Mouse (Mus musculus) CH12F3 (cell line): ENCODE data around the gene Kcnj1.

Experiments
- in situ Hi-C: fragments of 300-500 bp; cut with MboI; formaldehyde crosslinking; loops from 2 replicates; pipeline ENCODE4 v1.14.3; 2020; ENCODE audit warnings: low sequenced_read_pairs

Kcnj1 gene

DNA sequence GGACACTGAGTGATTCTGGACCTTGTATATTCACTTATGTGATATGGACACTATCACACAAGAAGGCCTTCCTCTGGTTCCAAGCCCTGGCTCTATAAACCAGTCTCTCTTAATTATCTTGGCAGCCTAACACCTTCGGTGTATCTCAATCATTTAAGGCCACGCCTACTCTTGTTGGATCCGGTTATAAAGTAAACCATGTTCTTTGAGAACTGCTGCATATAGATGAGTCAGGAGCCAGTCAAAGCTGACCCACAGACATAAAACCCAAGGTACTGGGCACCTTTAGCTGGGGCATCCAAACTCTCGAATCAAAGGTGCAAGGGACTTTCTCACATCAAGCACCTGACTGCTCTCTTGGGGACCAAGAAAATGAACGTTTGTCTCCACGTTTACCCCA is at the start of gene Kcnj1:
Gene Kcnj1, plus strand, starts transcription at position 292 of the 400 bp plus-strand sequence.
- in situ Hi-C loops: no loop called here

DNA sequence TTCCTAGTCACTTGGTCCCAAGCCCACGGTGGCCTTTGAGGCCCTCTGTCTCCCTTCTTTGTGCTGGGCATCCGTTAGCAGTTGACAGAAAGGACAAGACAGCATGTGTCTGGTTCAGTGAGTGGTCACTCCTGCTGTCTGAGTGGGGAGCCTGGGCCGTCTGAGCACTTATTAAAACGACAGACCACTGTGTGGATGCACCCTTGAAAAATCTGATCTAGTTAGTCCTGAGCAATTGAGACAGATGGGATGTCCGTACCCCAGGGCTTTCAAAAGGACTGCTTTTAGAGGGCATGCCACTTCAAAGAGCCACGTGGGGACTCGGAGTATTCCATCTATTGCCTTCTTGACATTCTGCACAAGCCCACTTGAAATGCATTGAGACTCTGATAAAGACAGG is 48.7 kb upstream of the Kcnj1 start:
- in situ Hi-C loops: no loop called here

DNA sequence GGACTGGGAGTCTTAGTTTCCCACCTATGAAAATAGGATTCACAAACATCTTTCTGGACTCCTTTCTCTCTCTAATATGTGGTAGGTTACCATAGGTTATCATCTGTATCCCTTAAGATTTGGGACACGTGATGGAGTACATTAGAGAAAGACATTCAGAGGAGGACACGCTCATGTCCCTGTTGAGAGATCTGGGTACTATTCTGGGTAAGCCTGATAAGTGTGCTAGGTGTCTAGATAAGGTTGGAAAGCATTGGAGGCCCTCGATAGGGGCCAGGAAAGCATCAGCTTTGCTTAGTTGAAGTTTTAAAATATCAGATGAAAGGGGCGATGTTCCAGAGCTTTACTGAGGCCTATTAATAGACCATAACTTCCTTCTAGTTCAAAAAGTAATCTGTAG is 43.5 kb upstream of the Kcnj1 start:
- in situ Hi-C loops: no loop called here

DNA sequence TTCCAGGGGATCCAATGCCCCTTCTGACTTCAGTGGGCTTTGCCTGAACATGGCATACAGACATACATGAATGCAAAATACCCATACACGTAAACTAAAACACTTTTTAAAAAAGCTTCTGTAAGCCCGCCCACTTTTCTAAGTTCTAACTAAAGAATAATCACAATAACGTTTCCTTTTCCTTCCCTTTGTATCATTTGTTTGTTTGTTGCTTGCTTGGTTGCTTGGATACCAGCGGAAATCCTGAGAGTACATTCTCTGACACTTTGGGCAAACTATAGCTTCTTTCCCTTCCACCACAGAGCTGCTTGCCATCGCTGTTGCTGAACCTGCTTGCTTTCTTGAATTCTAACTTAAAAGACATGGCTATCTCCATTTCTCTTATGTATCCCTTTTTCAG is 41.1 kb upstream of the Kcnj1 start:
- in situ Hi-C loops: no loop called here

DNA sequence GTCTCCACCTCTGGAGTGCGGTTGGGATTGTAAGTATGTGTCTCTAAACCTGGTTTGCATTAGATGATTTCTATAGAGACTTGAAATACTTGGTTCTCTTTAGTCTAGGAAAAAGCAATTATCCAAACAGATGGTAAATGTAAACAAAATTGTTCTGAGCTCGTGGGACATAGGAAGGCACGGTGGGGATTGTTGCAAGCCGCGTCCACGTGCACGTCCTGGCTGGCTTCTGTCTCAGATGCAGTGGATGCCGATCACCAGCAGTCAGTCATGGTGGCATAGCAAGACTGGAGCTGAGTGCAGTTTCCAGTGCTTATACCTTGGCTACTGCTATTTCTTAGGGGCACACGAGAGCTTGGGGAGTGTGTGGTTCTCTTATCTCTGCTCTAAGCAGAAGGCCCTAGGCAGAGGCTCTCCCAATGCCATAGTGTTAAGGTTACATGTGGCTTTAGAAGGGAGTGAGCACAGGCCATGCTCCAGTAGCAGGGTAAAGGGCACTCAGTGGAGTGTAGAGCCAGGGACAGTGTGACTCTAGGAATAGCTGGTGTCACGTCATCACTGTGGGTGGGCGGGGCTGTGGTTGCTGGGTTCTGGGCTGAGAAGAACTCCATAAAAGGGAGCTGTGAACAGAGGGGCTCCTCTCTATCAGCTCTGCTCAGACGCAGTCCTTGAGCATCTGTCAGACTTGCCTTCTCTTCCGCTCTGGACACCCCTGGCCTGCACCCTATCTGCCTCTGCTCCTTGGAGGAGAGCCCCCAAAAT is 36.7 kb upstream of the Kcnj1 start:
- in situ Hi-C loops: no loop called here

DNA sequence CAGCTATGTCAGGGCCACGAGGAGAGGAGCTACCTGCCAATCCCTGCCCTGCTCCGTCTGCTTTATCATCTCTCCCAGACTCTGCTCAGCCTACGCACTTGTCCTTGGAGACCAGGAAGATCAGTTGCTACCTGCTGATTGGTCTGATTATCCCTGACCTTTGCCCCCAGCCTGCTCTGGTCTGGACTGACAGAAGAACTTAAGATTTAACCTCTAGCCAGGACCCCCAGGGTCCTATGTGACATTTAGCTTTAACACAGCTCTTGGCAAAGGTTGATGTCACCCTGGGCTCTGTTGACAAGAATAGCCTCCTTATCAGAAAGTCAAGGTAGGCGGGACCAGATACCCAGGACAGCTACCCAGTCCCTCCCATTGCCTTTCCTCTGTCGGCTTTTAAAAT is 31.5 kb upstream of the Kcnj1 start:
- in situ Hi-C loops: loop anchor here (5.0 kb wide), 1 partner anchor 69 kb away; no protein-coding TSS in a partner anchor

DNA sequence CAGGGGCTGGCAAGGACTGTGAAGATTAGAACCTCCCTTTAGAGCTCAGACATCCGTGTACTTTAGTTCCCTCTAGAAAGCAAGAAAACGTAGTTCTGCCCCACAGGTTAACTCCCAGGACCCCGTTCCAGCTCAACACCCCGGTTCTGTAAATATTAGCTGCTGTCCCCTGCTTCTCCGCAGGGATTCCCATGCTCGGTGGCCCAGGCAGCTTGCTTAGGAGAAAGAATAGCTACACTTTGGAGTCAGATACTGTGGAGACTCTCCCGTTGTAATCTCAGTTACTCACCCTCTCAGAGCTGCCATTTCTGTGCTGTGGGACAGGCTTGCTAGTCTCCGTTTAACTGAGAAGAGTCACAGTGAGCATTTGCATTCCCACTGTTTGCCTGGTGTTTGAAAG is 29.4 kb upstream of the Kcnj1 start:
- in situ Hi-C loops: loop anchor here (5.0 kb wide), 1 partner anchor 71 kb away; no protein-coding TSS in a partner anchor

DNA sequence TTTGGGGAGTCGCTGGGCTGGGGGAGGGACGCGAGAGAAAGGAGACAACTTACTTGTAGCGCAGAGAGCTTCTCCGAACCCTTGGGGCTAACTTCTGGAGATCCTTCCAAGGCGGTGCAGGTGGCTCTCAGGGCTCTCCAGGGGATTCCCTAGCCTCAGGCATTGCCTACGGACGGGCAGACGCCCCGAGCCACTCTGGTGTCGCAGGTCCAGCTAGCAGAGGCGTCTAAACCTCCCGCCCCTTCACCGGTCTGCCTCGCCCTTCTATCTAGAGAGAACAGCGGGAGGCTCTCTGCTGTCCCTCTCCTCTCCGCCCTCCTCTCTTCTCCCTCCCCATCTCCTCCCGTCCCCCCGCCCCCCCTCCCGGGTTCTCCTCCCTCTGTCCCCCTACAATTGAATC is 28.2 kb upstream of the Kcnj1 start, which contains the start of gene Kcnj5:
Gene Kcnj5, minus strand, starts transcription at position 300 of the 400 bp plus-strand sequence.
- in situ Hi-C loops: loop anchor here (5.0 kb wide), 1 partner anchor 72 kb away; no protein-coding TSS in a partner anchor

DNA sequence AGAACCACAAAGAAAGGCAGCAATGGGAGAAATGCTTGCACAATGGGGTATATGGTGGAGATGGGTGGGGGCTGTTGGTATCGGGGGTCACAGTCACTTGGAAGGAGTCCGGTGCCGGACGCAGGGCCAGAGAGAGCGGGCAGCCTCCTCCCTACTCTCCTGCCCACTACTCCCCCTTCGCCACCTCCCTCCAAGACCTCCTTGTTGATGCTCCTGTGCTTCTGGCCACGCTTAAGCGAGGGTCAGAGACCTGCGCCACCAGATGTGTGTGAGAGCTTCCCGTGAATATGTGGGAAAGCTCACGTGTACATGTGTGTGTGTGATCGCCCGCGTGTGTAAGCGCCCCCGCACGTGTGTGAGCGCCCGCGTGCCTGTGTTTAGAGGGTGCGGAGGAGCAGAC is 27.8 kb upstream of the Kcnj1 start:
- in situ Hi-C loops: loop anchor here (5.0 kb wide), 1 partner anchor 72 kb away; no protein-coding TSS in a partner anchor

DNA sequence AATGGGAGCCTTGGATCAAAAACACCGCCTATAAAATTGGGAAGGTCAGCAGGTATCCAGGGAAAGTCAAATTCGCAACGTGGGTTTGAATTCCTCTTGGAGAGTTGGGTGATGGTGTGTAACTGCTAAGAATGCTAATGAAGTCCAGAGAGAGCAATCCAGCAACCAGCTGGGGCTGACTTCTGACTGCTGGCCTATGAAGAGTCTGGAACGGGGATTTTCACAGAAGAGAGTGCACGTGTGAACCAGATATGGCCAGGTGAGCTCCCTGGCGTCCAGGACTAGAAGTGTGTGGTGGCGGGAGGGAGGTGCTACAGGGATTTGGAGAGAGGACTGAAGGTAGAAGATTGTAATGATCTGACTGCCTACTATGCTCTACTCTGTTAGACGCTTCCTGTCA is 24.2 kb upstream of the Kcnj1 start:
- in situ Hi-C loops: no loop called here

DNA sequence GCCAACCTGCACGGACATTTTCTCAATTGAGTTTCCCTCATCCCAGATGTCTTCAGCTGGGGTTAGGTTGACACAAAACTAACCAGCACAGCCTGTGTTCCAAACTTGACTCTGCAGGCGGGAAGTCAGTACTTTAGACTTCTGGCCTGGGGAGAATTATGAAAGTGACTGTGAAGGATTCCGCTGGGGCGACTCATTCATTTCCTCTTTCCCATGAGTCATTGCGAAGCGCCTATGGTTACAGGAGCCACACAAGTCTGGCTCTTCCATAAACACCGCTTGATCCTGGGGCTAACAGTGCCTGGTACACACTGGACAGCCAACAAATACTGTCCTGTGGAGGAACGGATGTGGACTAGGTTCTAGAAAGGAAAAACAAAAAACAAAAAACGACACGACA is 22.9 kb upstream of the Kcnj1 start:
- in situ Hi-C loops: no loop called here

DNA sequence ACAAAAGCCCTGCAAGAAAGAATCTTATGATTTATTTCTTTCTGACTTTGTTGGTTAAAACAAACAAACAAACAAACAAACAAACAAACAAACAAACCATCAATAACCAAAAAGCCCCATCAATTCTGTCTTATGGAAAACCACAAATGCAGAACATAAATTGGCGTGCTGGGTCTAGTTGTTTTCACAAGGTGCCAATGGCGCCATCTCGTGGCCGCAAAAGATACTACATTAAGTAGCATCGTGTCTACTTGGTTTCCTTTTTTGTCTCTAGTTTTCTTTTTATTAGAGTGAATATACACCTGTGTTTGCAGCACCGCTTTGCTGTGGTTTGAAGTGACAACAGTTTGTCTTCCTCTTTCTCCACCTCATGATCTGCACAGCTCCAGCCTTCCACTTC is 22.0 kb upstream of the Kcnj1 start:
- in situ Hi-C loops: no loop called here

DNA sequence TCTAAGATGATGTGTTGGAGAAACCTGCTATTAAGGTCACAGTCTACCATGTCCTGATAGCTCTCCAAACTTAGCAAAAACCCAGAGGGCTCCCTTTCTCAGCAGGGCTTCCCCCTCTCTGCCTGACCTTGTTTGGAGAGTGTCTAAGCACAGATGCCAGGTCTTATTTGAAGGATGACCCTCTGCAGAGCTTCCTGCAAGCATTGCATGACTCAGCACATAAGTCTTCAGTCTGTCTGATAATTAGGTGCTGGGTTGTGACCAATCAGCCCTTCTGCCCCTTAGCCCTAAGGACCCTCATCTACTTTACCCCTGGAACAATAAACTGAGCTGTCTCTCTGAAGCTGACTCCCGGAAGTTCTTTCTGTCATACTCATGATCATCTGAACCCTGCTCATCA is 11.5 kb upstream of the Kcnj1 start:
- in situ Hi-C loops: no loop called here

DNA sequence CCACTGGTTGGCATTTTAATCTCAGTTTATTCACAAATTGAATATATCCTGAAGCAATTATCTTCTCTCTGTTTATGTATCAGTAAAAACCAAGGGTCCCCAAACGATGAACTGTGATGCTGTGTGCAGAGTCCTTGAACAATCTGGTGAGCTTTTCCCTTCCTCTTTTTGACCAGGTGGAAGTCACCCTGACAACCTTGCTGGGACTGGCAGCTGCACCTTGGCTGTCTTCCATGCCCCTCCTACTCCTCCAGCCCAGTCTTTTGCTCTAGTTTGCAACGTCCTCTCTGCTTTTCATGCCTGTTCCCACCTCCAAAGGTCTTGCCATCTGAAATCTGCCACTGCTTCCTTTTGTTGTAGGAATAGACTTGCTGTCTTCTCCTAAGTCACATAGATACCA is 3.5 kb upstream of the Kcnj1 start:
- in situ Hi-C loops: no loop called here

DNA sequence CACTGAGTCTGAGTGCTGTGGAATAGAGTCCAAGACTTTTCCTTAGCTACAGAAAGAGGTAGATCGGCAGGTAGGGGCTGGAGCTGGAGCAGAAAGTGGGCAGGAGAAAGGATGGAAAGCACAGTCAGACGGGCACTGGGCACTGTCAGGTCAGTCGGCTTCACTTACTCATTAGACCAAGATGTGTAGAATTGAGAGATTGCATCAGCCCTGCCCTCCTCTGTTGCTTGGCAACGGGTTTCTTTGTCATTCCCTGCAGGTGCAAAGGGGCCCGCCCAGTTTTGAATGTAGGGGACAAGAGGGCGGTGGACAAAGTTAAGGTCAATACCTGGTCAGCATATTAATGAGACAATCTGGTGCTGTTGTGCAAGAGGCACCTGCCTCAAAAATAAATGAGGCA is 2.9 kb upstream of the Kcnj1 start:
- in situ Hi-C loops: no loop called here

DNA sequence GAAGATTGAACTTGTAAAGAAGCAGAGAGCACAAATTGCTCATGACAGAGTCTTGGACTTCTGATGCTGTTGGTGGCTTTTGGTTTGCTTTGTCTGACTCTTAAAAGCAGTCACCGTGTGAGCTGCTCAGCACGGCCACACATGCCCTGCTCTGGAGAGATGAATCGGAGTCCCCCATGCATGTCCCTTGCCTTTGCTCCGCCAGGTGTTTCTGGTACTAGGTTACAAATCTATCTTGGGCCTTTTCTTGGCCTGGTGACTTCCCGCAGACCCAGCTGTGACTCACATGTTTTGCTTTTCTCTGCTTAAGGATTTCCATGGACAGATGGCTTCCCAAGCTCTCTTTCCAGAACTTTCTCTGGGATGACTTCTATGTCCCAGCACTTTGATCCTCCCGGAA is 1.4 kb downstream of the Kcnj1 start:
- in situ Hi-C loops: no loop called here

DNA sequence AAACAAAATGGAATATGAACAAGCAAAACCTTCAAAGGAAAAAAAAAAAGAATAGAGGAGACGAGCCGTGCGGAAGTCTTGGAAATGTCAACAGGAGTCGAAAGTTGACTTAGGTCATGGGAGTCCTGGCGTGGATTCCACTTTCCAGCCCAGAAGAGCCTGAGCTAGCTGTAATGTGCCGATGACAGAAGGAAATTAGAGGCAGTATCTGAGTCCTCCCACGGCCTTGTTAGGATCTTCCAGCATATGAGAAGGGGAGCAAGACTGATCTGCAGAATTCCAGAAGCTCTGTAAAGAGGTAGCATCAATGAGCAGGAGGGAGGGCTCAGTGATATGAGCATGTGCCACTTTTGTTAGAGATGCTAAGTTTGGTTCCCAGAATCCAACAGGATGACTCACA is 3.7 kb downstream of the Kcnj1 start:
- in situ Hi-C loops: no loop called here

DNA sequence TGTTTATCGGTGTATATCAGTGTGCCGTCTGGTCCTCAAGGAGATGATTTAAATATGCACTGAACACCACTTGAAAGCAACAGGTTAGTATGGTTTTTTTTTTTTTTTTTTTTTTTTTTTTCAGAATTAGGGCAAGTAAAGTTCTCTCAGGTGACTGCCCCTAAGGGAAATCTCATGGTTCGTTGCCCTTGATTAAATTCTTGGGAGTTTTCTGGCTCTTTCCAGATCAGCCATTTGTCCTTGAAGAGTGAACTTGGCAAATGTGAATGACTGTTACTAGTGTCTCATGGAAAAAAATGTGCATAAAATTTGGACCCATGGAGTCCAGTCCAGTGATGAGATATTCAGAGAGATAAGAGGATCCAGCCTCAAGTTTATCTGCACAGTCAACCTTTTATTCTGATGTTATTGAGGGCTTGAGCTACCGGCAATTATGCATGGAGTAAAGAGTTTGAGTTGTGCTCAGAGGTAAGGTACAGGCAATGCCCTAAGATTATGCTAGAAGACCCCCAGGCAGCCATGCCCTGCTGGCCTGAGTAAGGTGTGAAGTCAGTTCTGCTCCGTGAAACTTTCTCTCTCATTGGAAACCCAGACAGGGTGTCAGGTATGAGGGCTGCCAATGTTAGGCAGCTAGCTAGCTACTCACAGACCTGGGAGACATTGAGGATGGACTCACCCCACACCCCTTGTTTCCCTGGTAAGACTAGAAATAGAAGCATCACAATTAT is 4.7 kb downstream of the Kcnj1 start:
- in situ Hi-C loops: no loop called here

DNA sequence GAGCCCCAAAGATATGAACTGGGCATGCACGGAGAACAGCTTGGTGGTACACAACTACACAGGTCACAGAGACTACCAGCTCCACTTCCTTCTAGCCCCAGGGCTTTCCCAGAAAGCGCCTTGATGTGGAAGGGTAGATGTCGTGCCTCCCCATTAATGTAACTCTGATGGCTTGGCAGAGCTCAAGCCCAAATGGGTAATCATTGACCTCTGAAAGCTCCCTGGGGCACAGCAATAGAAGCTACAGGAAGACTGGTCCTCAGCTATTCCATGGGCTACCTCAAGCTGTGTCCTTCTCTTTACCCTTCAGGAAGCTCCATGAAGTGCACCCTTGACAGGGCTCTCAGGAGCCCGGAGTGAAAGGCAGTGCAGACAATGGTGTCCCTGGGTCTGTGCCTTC is 12.6 kb downstream of the Kcnj1 start:
- in situ Hi-C loops: no loop called here

DNA sequence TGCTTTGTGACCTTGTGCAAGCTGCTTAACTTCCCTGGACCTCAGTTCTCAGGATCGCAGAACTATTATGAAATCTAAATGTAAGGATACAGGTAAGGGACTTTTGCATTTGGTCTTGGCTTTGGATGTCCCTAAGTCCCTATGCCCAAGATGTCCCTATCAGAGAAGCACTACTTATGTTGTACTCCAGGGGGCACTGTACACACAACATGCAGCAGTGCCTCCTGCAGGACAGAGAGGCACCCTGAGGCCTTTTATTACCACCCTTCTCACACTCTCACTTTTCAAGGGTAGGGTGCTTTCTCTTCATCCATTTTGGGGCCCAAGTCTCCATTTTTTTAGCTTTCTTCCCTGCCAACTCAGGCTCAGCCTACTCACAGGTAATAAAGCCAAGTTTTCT is 15.8 kb downstream of the Kcnj1 start:
- in situ Hi-C loops: no loop called here

DNA sequence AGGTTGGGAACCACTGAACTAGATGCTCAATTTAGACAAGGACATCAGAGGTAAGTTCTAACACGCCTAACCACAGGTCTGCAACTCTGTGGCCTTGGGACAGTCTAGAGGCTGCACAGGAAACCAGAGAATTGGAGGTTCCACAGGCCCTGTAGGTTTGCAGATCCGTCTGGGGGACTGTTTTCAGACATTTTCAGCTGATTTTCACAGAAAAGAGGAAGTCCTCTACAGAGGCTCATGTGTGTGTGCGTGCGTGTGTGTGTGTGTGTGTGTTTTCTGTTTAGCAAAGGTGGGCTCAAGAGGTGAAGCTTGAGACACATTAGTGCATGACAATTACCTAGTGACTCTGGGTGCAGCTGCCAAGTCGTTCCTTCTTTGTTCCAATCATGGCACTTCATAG is 18.8 kb downstream of the Kcnj1 start:
- in situ Hi-C loops: no loop called here

DNA sequence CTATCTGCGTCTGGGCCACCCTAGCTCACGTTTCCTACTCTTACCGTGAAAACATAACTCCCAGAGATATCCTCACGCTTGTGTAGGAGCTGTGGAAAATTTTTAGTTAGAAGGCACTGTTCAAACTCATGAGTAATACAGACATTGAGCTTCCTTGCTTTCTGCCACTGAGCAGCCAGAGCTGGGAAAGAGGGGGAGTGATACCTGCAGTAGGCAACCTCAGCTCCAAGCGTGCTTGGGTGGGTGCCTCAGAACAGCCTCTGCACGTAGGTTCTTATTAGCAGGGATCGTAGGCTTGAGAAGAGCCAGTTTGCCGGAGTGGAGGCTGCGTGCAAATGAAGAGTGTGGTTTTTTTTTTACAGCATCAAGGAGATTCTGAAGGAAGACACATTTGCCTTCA is 19.4 kb downstream of the Kcnj1 start:
- in situ Hi-C loops: no loop called here
